Mouse (Mus musculus): ENCODE measurements around the gene Gtse1. TPM values are rescaled to one million over a fixed set of nuclear protein-coding genes. Genes with fewer than 3 reads are reported as not detected.
A peak's percentile ranks its signal among the peaks of the same experiment; 100 is the strongest.

The Gtse1 gene
- 1 to 10 TPM; 4.8 to 5.6 TPM for total RNA-seq (2021)
- long read RNA-seq, experiment 1, transcript Gtse1-201 (12 exons, 2,641 nt), result major isoform, 6 of 10 reads
- long read RNA-seq, experiment 1, partial matches to known transcripts, result 3 of 10 reads
- long read RNA-seq, experiment 1, other reads (novel, unspliced or antisense), result 1 of 10 reads
- long read RNA-seq, experiment 2, partial matches to known transcripts, result 6 of 9 reads
- long read RNA-seq, experiment 2, other reads (novel, unspliced or antisense), result 1 of 9 reads

DNA sequence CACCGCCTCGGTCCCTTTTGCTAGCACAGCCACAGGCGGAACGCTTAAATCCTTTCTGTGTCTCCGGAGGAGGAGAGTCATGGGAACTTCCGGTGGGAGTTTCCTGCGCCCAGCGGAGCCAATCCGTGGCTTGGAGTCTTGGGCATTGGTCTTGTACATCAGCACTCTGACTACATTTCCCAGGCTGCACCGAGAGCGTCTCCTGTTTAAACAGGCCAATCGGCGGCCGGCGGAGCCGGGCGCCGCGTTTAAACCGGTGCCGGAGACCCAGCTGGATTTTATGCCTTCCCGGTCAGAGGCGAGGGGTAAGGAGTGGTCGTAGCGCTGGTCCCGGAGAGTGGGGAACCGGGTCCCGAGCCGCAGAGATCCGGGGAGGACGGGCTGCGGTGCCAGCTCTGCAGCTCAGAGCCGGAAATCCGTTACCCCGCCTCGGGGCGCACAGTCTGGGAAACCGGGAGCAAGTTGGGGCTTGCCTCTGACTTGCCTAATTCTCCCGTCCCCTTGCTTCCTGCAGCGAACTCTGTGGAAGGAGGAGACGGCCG lies at the start of gene Gtse1:
Gene Gtse1 (plus strand): TSS at position 256 of the 542 bp plus-strand sequence.
- peak; percentile 82 to 93 for DNase-seq (ENCODE audit: low spot score in 2 of 2)

GRCm38 (mm10) chr15:85810462-85810805 lies 49.1 kb upstream of the Gtse1 start:
- DNase-seq (ENCODE audit: low spot score in 2 of 2), result no peak

DNA sequence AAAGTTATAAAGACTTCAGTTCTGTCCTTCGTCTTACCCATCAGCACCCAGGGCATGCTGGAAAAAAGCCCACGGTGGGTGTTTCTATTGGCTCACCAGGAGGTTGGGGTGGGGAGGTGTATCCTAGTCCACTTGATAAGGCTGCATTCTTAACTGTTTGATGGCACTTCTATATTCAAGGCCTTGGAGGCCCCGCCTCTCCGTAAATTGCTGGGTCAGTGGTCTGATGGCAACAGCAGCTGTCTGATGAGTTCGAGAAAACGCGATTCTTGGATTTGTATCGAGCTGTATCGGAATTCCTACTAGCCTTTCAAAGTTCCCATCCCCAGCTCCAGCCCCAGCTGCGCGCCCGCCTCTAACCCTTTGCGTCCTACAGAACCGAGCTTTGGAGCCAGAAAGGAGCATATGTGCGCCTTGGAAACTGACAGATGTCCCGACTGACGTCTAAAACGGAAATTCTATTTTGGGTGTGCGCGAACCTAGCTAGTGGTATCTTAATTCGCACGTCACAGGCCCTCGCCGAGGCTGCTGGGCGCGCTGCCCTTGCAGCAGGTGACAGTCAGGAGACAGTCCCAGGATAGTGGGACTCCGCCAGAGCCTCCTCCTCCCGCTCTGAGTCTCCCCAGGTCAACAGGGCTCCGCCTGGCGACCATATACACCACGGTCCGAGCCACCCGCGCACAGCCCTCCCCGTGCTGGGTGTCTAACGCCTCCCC lies 48.6 kb upstream of the Gtse1 start:
- DNase-seq (ENCODE audit: low spot score in 2 of 2), result peak in 1 of 2 experiments; percentile 47

GRCm38 (mm10) chr15:85811535-85812277 lies 47.8 kb upstream of the Gtse1 start, which contains the start of gene Cdpf1:
Gene Cdpf1 (minus strand): TSS chr15:85811697.
- peak; percentile 99 for DNase-seq (ENCODE audit: low spot score in 2 of 2)

- no peak for DNase-seq (ENCODE audit: low spot score in 2 of 2)
Observed at GRCm38 (mm10) chr15:85813428-85813827, 46.1 kb upstream of the Gtse1 start.

DNA sequence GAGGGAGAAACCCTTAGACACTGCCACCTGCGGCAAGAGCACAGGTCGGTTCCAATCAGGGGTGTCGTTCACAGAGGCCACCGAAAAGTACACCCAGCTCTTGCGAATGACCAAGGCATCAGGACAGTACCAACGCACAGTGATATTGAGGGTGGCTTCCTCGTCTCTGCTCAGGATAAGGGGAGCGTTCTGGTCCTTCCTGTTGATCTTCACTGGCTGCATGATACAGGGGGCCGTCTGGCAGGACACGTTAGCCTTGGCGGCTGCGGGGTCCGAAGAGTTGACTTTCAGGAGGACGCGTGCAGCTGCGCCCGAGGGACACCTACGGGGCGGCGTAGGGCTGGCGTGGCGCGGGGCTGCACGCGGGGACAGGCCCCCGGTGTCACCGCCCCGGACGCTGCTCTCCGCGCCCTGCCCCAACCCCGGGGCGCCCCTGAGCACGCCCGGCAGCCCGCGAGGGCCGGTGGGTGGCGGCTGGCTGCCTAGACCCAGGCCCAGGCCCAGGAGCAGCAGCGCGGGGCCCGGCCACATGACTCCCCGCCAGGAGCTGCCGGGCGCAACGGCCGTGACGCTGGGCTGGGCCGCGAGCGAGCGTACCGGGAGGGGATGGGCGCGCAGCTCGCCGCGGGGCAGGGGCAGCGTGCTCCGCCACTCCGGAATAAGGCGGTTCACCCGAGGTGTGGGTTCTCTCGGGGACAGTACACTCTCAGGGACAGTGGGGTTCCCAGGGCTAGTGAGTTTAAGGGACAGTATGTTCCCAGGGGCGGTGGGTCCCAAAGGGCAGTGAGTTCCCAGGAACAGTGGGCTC lies 38.1 kb upstream of the Gtse1 start, which contains the start of gene Pkdrej:
Gene Pkdrej (minus strand): TSS at position 532 of the 808 bp plus-strand sequence.
- DNase-seq (ENCODE audit: low spot score in 2 of 2), result peak; percentile 33 to 40

DNA sequence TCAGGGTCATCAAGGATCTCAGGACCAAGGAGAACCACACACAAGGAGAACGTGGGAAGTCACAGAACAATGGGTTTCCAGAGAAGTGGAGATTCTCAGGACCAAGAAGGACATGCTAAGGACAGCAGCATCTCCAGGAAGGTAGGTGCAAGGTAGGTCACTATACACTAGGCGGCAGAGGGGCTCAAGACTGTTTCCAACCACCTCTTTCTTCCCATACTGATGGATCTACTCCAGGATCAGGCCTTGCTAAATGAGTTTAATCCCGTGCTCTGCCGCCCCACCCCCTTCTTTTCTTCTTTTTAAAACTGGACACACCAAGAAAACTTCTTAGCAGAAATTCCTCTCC lies 37.6 kb upstream of the Gtse1 start:
- DNase-seq (ENCODE audit: low spot score in 2 of 2), result no peak

DNA sequence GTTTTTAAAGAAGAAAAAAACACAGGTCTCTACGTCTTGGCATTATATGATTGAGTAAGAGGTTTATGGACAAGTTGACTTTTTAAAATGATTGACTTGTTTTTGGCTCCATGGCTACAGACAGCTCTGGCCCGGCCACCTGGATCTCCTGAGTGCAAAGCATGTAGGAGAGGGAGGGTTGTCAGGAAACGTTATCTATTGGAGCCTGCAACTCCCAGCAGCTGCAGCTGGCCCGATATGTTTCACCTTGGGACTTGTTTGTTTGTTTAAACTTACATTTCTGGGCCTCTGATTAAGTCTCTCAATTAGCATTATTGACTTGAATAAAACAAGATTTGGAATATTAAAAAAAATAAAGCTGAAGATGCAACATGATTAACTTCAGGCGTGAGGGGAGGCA lies 32.9 kb upstream of the Gtse1 start:
- DNase-seq (ENCODE audit: low spot score in 2 of 2), result no peak

- DNase-seq (ENCODE audit: low spot score in 2 of 2), result no peak
Observed at GRCm38 (mm10) chr15:85828071-85828470, 31.5 kb upstream of the Gtse1 start.

DNA sequence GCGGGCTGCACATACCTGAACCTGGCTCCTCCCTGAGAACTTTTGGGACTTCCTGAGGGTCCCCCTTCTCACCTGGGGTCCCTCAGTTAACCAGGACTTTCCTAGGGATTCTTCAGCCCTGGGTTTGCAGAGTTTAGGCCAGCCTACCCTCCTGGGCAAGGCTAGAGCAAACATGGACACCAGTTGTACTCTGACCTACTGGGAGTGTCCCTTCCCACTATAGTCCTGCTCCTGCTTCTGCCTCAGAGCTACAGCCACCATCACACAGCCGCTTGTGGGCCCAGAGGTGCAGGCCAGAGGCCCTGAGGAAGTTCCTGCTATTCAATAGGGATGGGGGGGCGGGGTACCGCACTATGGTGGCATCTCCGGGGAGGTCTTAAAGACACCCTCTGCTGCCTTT lies 30.1 kb upstream of the Gtse1 start:
- no peak for DNase-seq (ENCODE audit: low spot score in 2 of 2)

- peak; percentile 48 to 77 for DNase-seq (ENCODE audit: low spot score in 2 of 2)
Observed at GRCm38 (mm10) chr15:85831954-85832590, 27.5 kb upstream of the Gtse1 start, which contains the start of gene Ttc38. Gene Ttc38 (plus strand): TSS chr15:85832306.

- DNase-seq (ENCODE audit: low spot score in 2 of 2), result no peak
Observed at GRCm38 (mm10) chr15:85832599-85832998, 26.9 kb upstream of the Gtse1 start.

GRCm38 (mm10) chr15:85835335-85835734 lies 24.2 kb upstream of the Gtse1 start:
- no peak for DNase-seq (ENCODE audit: low spot score in 2 of 2)

DNA sequence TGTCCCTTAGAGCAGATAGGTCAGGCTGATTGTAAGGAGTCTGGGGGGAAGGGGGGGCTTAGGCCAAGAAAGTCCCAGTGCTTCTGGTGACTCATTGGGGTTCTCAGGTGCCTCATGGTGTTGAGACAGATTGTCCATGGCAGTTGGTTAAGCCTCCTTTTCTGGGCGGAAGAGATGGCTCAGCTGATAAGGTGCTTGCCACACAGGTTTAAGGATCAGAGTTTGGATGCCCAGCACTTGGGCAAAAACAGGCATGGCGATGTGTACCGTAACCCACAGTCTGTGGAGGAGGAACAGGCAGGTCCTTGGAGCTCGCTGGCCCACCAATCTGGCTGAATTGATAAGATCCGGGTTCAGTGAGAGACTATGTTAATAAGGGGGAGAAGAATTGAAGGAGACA lies 22.7 kb upstream of the Gtse1 start:
- DNase-seq (ENCODE audit: low spot score in 2 of 2), result no peak

GRCm38 (mm10) chr15:85840983-85841382 lies 18.6 kb upstream of the Gtse1 start:
- DNase-seq (ENCODE audit: low spot score in 2 of 2), result no peak

DNA sequence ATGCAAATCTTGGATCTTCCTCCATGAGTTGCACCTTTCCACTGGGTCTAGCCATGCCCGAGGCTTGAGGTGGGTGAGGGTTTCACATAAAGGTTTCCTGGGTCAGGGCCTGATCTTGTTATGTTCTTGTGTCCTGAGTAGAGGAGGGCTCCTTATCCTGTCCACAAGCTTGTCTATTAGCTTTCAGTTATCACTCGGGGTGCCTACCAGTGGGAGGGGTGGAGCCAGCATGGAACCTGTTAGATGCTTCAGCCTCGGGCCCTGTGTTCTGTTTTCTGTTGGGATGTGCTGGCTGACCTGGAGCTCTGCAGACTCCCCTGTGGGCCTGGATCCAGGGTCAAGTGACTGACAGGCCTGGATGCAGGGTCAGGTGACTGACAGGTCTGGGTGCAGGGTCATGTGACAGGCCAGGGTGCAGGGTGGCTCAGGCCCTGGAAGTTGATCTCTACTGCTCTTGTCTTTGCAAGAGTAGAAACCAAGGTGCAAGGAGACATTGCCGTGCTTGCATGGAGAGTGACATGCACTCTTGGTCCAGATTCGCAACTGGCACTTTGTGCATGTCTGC lies 17.7 kb upstream of the Gtse1 start:
- DNase-seq (ENCODE audit: low spot score in 2 of 2), result no peak

- DNase-seq (ENCODE audit: low spot score in 2 of 2), result no peak
Observed at GRCm38 (mm10) chr15:85845071-85845470, 14.5 kb upstream of the Gtse1 start.

- no peak for DNase-seq (ENCODE audit: low spot score in 2 of 2)
Observed at GRCm38 (mm10) chr15:85851656-85852392, 7.7 kb upstream of the Gtse1 start.

DNA sequence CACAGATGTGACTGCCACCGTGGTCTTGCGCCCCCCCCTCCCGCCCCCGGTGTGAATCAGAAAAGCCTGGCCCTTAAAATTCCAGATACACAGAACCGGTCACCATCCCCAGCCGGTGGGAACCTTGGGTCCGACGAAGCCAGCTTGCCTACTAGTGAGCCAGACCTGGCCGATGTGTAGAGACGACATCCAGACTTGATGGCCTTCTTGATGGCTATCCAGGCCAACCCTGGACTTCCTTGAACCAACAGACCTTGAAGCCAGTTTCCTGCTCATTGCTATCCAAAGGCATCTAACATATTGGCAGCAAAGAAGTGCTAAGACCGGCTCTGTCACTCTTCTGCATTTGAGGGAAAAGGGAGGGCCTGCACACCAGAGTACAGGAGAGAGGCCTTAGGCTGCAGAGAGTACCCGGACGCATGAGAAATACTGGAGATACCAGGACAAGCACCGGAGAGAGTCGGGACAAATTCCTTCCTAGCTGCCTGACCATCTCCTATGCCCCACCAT lies 510 bp upstream of the Gtse1 start:
- DNase-seq (ENCODE audit: low spot score in 2 of 2), result no peak
